ENCODE assay signal across 11 mouse cellular contexts in genomic region chr4:106970786-106971185, GRCm38 (mm10).
DNase-seq lines count a peak whose midpoint lies in the region; ATAC-seq lines count a peak whose summit lies in the region.
"Had no signal": no experiment of that assay in that cellular context is flagged by ENCODE, and none has a peak within 500 bp of the region (broad histone marks: within the 10 kb centered on the region; RNA-seq: fewer than 3 reads in every experiment).

No protein-coding gene starts in this region.

- H3K4me1 ChIP-seq in neural tube, embryonic 13.5 days (replicated peaks), result peaks cover 99% of the 10 kb centered on the region
- peaks cover 51% of the 10 kb centered on the region for H3K4me1 ChIP-seq in neural tube, embryonic 15.5 days
- peaks cover 71% of the 10 kb centered on the region for H3K4me1 ChIP-seq in limb, embryonic 15.5 days
- peaks cover 23% of the 10 kb centered on the region for H3K4me1 ChIP-seq in midbrain, embryonic 16.5 days (ENCODE audit: control insufficient read depth, insufficient read depth, low read length)

- 0 out of 2 replicates have a peak overlapping the region, but pooled peaks have one; percentile 6 for H3K27ac ChIP-seq in neural tube, embryonic 13.5 days (replicated peaks)
- no peak overlapping the region for H3K27ac ChIP-seq in neural tube, embryonic 15.5 days (replicated peaks)
- peak overlapping the region; percentile 33; the same call in 1 of the 2 replicates for H3K27ac ChIP-seq in limb, embryonic 15.5 days
- no peak overlapping the region for H3K27ac ChIP-seq in midbrain, embryonic 16.5 days (ENCODE audit: low read length)

- no peak overlapping the region for H3K4me2 ChIP-seq in neural tube, embryonic 13.5 days
- H3K4me2 ChIP-seq in neural tube, embryonic 15.5 days, result no peak overlapping the region
- no peak overlapping the region for H3K4me2 ChIP-seq in limb, embryonic 15.5 days
- H3K4me2 ChIP-seq in midbrain, embryonic 16.5 days (ENCODE audit: low read length), result no peak overlapping the region

- H3K4me3 ChIP-seq in neural tube, embryonic 13.5 days, result no peak overlapping the region
- no peak overlapping the region for H3K4me3 ChIP-seq in neural tube, embryonic 15.5 days (replicated peaks)
- no peak overlapping the region for H3K4me3 ChIP-seq in limb, embryonic 15.5 days
- H3K4me3 ChIP-seq in midbrain, embryonic 16.5 days (ENCODE audit: low read depth, low read length), result no peak overlapping the region

- peak; percentile 93 for DNase-seq in heart, adult 11 months
- no peak for DNase-seq in heart, postnatal 36 days
- peak; percentile 37 to 44 for DNase-seq in thymus, postnatal 10 days (ENCODE audit: low spot score in 2 of 2)
- no peak for DNase-seq in gastrocnemius, postnatal 14 days
- DNase-seq: gastrocnemius, postnatal 36 days; lung, adult 18-20 months; right cerebral cortex, postnatal 4 days had no signal

- H3K27me3 ChIP-seq in neural tube, embryonic 13.5 days, result no peaks in the 10 kb centered on the region
- no peaks in the 10 kb centered on the region for H3K27me3 ChIP-seq in neural tube, embryonic 15.5 days (replicated peaks)
- H3K27me3 ChIP-seq in limb, embryonic 15.5 days, result no peaks in the 10 kb centered on the region
- no peaks in the 10 kb centered on the region for H3K27me3 ChIP-seq in midbrain, embryonic 16.5 days (ENCODE audit: control insufficient read depth, insufficient read depth, low read depth, low read length)

- ATAC-seq in neural tube, embryonic 13.5 days (ENCODE audit: low read depth), result no peak
- ATAC-seq in neural tube, embryonic 15.5 days (ENCODE audit: low FRiP score), result no peak
- no peak for ATAC-seq in limb, embryonic 15.5 days (ENCODE audit: insufficient number of reproducible peaks, low FRiP score, low TSS enrichment, low read depth)
- ATAC-seq in midbrain, embryonic 16.5 days, result no peak

- WGBS in neural tube, embryonic 13.5 days, result 85% methylated on average over 7 of the region's 7 CpGs
- WGBS in neural tube, embryonic 15.5 days, result 87% methylated on average over 7 of the region's 7 CpGs
- 72% methylated on average over 7 of the region's 7 CpGs for WGBS in limb, embryonic 15.5 days
- WGBS in midbrain, embryonic 16.5 days, result 87% methylated on average over 7 of the region's 7 CpGs

- intact Hi-C loops in heart, postnatal 36 days (cut with DNase I), result loop anchor here (5.0 kb wide), 1 partner anchor 58 kb away; the partner anchor contains the start of gene Ssbp3
- intact Hi-C loops in gastrocnemius, postnatal 14 days (cut with DNase I; ENCODE audit: low total_unique reads), result no loop called here

- H3K9me3 ChIP-seq in neural tube, embryonic 13.5 days, result no peaks in the 10 kb centered on the region
- H3K9me3 ChIP-seq in neural tube, embryonic 15.5 days (replicated peaks), result no peaks in the 10 kb centered on the region
- H3K9me3 ChIP-seq in limb, embryonic 15.5 days, result no peaks in the 10 kb centered on the region
- H3K9me3 ChIP-seq in midbrain, embryonic 16.5 days (replicated peaks; ENCODE audit: control insufficient read depth, low read length, poor library complexity, severe bottlenecking), result no peaks in the 10 kb centered on the region

- H3K36me3 ChIP-seq in neural tube, embryonic 13.5 days, result 0 out of 2 replicates have a peak, but pooled peaks cover under 1% of the 10 kb centered on the region
- no peaks in the 10 kb centered on the region for H3K36me3 ChIP-seq in neural tube, embryonic 15.5 days
- H3K36me3 ChIP-seq in limb, embryonic 15.5 days, result peaks cover 3% of the 10 kb centered on the region; the same call in 1 of the 2 replicates
- no peaks in the 10 kb centered on the region for H3K36me3 ChIP-seq in midbrain, embryonic 16.5 days (ENCODE audit: control insufficient read depth, insufficient read depth, low read length)

- H3K9ac ChIP-seq in neural tube, embryonic 13.5 days, result no peak overlapping the region
- H3K9ac ChIP-seq in neural tube, embryonic 15.5 days (replicated peaks), result no peak overlapping the region
- H3K9ac ChIP-seq in limb, embryonic 15.5 days, result no peak overlapping the region
- H3K9ac ChIP-seq in midbrain, embryonic 16.5 days (ENCODE audit: low read depth, low read length), result no peak overlapping the region

Comparison
In these comparisons a context has a peak if more than half of its experiments do, and no peak if none do; other contexts are left out.
1. DNase-seq: peak in heart, adult 11 months (single experiment) and thymus, postnatal 10 days (2 of 2); none in heart, postnatal 36 days (0 of 2) and gastrocnemius, postnatal 14 days (single experiment).
2. H3K27ac ChIP-seq: peak in neural tube, embryonic 13.5 days (single experiment) and limb, embryonic 15.5 days (single experiment); none in neural tube, embryonic 15.5 days (single experiment) and midbrain, embryonic 16.5 days (single experiment).